Mouse (Mus musculus): ENCODE measurements around the gene C130032M10Rik. TPM values are rescaled to one million over a fixed set of nuclear protein-coding genes. Genes with fewer than 3 reads are reported as not detected.

Gene C130032M10Rik
- polyA plus RNA-seq (2021): not detected

DNA sequence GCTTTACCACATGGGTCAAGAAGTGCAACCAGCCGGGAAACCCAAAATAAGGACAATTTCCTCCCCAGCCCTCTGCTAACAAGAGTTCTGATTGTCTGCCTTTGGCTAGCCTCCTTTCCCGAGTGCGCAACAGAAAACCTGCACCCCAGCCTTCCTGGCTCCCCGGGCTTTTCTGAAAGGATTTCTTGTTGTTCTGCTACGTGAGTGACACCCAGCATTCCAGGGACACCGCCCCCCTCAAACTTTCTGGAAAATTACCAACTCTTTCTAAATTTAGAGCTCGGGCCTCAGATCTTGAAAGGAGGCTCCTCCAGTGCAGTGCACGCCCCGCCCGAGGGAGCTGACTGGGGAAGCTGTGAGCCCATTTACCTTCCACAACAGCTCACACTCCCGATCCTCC, at the start of gene C130032M10Rik:
C130032M10Rik (plus strand) TSS at position 334 of the 400 bp plus-strand sequence.
- H3K27me3 ChIP-seq: no peaks in the 10 kb centered on the region
- POLR2A ChIA-PET: no interaction called here
- in situ Hi-C loops (cut with MboI; ENCODE audit: low pct_unique_long_range_greater_than_20kb): no loop called here
- ATAC-seq (no peak), DNase-seq (ENCODE audit: low read depth, low spot score) (no peak)
- TF ChIP-seq CTCF (IDR thresholded peaks at IDR 0.05): no peak
- CTCF ChIA-PET: no interaction called here

DNA sequence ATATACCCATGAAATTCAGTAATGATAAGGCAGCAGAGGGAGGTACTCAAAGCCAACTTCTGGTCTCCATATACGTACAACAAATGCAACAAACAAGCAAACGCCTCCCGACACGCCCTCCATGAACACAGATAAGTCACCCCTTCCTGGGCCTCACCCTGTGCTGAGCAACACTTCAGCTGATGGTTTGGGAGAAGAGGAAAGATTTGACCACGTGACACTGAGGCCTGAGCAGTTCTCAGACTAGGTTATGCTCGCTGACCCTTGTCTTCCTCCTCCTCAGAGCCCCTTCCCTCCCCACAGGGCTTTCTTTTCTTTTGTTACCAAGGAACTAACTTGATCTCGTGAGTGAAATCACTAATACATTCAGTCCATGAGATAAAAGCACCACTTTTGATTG, 48.6 kb upstream of the C130032M10Rik start:
- no peaks in the 10 kb centered on the region for H3K27me3 ChIP-seq
- no peak for TF ChIP-seq CTCF (IDR thresholded peaks at IDR 0.05)
- ChIA-PET POLR2A (no interaction called here), CTCF (no interaction called here)
- in situ Hi-C loops (cut with MboI; ENCODE audit: low pct_unique_long_range_greater_than_20kb): no loop called here
- no peak for DNase-seq (ENCODE audit: low read depth, low spot score)
- no peak for ATAC-seq

DNA sequence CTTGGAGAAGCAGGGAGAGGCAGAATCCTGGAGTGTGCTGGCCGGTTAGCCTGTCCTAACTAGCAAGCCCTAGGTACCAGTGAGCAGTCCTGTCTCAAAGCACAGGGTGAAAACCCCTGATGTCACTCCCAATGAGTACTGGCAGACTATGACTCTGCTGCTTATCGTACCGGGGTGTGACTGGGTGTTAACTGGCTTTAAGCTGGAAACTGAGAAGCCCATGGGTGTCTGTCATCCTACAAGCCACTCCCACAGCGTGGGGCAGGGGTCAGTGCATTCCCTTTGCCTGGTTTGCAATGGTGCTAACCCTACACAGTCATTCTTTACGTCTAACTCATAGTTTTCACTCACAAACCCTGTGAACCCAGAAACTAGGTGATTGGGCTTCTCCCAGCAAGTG, 47.3 kb upstream of the C130032M10Rik start:
- H3K27me3 ChIP-seq: no peaks in the 10 kb centered on the region
- TF ChIP-seq CTCF (IDR thresholded peaks at IDR 0.05): no peak
- CTCF ChIA-PET: no interaction called here
- POLR2A ChIA-PET: interaction anchor here (0.5 kb wide), 1 partner anchor 25 kb away, joined by 3 read pairs; no protein-coding TSS in a partner anchor
- ATAC-seq (no peak), DNase-seq (ENCODE audit: low read depth, low spot score) (no peak)
- in situ Hi-C loops (cut with MboI; ENCODE audit: low pct_unique_long_range_greater_than_20kb): no loop called here

DNA sequence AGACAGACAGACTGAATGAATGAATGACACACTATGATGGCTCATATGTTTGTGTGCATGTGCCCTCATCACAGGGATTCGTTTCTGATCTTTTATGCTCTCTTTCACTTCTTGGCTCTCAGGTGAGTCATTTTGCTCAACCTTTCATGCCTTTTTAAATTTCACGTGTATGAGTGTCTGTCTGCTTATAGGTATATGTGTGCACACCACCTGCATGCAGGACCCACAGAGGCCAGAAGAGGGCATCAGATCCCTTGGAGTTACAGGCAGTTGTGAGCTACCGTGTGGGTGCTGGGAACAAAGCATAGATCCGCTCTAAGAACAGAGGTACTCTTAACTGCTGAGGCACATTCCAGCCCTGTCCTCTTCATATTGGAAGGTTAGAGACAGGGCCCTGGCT, 46.8 kb upstream of the C130032M10Rik start:
- ATAC-seq (no peak), DNase-seq (ENCODE audit: low read depth, low spot score) (no peak)
- H3K27me3 ChIP-seq: no peaks in the 10 kb centered on the region
- POLR2A ChIA-PET: interaction anchor here (0.5 kb wide), 1 partner anchor 25 kb away, joined by 3 read pairs; no protein-coding TSS in a partner anchor
- CTCF ChIA-PET: no interaction called here
- in situ Hi-C loops (cut with MboI; ENCODE audit: low pct_unique_long_range_greater_than_20kb): no loop called here
- TF ChIP-seq CTCF (IDR thresholded peaks at IDR 0.05): no peak

DNA sequence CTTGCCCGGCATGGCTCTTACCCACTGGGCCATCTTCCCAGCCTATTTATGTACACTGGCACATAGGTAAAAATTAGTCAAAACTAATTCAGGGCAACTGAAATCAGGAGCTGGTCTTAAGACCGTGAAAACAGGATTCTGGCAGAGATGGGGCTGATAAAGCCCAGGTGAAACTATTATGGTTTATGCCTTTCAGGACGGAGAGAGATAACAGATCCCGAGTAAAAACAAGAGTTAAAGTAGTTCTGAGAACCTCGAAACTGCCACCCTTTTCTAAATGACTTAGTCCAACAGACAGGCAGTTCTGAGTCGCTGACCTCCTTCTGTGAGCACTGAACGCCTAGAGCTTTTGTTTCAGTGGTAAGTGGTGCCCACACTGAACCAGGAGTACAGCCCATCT, 43.6 kb upstream of the C130032M10Rik start:
- ChIA-PET CTCF (no interaction called here), POLR2A (no interaction called here)
- DNase-seq (ENCODE audit: low read depth, low spot score) (no peak), ATAC-seq (no peak)
- H3K27me3 ChIP-seq: no peaks in the 10 kb centered on the region
- in situ Hi-C loops (cut with MboI; ENCODE audit: low pct_unique_long_range_greater_than_20kb): no loop called here
- TF ChIP-seq CTCF (IDR thresholded peaks at IDR 0.05): no peak

DNA sequence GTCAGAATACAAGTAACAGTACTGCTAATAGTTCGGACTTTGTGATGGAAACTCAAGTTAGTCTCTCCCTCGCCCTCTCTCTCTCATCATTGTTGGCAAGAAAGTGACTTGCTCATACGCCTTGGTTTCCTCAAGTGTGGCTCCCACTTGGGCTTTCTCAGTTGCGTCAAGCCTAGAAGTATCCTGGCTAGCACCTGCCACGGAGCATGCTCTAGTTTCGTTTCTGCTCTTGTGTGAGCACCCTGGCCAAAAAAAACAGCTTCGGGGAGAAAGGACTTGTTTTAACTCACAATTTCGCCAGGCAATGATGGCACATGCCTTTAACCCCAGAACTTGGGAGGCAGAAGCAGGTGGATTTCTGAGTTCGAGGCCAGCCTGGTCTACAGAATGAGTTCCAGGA, 38.5 kb upstream of the C130032M10Rik start:
- no peak for TF ChIP-seq CTCF (IDR thresholded peaks at IDR 0.05)
- DNase-seq (ENCODE audit: low read depth, low spot score) (no peak), ATAC-seq (no peak)
- ChIA-PET POLR2A (no interaction called here), CTCF (no interaction called here)
- in situ Hi-C loops (cut with MboI; ENCODE audit: low pct_unique_long_range_greater_than_20kb): no loop called here
- no peaks in the 10 kb centered on the region for H3K27me3 ChIP-seq

DNA sequence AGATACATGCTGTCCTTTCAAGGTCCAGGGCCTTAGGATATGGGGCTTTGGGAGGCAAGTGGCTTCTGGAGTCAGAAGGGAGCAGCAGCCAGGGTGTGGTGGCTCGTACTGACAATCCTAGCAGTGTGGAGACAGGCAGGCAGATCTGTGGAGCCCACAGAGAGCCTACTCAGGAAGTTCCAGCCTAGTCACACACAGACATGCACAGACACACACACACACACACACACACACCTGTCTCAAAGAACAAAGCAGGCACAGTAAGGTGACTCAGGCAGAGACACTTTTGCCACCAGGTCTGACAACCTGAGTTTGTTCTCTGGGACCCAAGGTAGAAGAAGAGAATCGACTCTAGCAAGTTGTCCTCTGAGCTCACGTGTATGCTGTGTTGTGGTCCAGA, 34.6 kb upstream of the C130032M10Rik start:
- ATAC-seq (no peak), DNase-seq (ENCODE audit: low read depth, low spot score) (no peak)
- in situ Hi-C loops (cut with MboI; ENCODE audit: low pct_unique_long_range_greater_than_20kb): no loop called here
- TF ChIP-seq CTCF (IDR thresholded peaks at IDR 0.05): no peak
- no peaks in the 10 kb centered on the region for H3K27me3 ChIP-seq
- POLR2A ChIA-PET: no interaction called here
- CTCF ChIA-PET: interaction anchor here (1.1 kb wide), 1 partner anchor 18 kb away, joined by 3 read pairs; no protein-coding TSS in a partner anchor

DNA sequence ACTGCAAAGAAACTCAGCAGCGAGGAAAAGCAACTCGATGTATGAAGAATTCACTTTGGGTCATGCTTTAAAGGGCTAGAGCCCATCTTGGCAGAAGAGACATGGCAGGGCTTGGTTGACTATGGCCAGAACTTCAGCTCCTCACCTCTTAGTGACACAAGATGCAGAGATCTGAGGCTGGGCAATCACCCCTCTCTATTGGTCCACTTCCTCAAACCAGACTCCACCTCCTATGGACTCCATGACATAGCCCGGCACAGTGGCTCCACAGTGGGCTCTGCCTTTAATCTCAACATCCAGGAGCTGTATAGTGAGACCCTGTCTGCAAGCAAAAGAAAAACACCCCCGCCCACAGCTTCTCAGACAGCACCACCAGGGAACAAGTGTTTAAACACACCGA, 30.7 kb upstream of the C130032M10Rik start:
- no peaks in the 10 kb centered on the region for H3K27me3 ChIP-seq
- ChIA-PET CTCF (no interaction called here), POLR2A (no interaction called here)
- ATAC-seq (no peak), DNase-seq (ENCODE audit: low read depth, low spot score) (no peak)
- TF ChIP-seq CTCF (IDR thresholded peaks at IDR 0.05): no peak
- in situ Hi-C loops (cut with MboI; ENCODE audit: low pct_unique_long_range_greater_than_20kb): no loop called here

DNA sequence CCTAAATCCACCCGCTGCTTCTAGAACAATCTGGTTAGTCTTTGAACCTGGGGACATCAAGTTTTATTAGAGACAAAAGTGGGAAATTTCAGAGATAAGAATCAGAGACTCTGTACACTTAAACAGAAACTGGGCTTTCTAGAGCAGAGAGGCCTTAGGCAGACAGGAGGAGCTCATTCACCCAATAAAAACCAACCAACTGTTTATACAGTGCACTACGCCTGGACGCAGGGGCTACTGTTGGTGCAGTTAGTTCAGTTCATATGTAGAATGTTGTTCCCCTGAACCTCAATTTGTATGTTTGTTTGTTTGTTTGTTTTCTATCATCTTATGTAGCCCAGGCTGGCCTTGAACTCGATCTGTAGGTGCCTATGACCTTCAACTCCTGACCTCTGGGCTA, 28.7 kb upstream of the C130032M10Rik start:
- POLR2A ChIA-PET: no interaction called here
- CTCF ChIA-PET: interaction anchor here (1.9 kb wide), 1 partner anchor 12 kb away, joined by 9 read pairs; no protein-coding TSS in a partner anchor
- DNase-seq (ENCODE audit: low read depth, low spot score) (no peak), ATAC-seq (no peak)
- no peak for TF ChIP-seq CTCF (IDR thresholded peaks at IDR 0.05)
- in situ Hi-C loops (cut with MboI; ENCODE audit: low pct_unique_long_range_greater_than_20kb): no loop called here
- no peaks in the 10 kb centered on the region for H3K27me3 ChIP-seq

DNA sequence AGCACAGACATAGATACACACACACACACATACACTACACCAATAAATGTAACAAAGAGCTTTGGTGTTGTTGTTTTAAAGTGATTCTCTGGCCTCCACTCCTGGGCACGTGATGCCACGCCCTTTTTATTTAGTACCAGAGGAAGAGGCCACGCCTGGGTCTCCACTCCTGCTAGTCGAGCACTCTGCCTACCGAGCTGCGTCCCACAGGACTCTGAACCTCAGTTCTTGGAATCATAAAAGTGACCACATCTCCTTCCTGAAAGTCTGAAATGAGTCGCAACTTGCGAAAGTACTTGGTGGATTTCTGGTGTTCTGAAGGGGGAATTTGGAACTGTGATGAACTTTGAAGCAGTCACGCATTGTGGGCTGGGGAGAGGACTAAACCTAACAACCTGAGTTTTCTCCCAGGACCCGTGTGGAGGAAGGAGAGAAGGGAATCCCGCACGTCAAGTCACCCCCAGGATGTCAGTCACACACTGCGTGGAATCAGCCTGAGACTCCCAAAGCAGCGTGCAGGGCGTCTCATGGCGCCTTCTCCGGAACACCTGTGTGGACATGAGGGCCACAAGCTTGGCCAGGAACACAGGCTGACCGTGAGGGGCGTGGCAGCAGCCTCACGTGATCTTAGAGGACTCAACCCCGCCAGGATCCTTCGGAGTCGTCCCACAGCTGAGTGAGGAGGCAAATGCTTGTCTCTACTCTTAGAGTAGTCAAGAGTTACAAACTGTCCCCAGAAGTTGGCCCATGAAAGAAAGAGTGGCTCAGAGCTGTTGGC, 27.8 kb upstream of the C130032M10Rik start:
- ChIA-PET POLR2A (no interaction called here), CTCF (interaction anchor here (1.9 kb wide), 1 partner anchor 11 kb away, joined by 9 read pairs; no protein-coding TSS in a partner anchor)
- ATAC-seq (peak; percentile 78), DNase-seq (ENCODE audit: low read depth, low spot score) (peak; percentile 33)
- in situ Hi-C loops (cut with MboI; ENCODE audit: low pct_unique_long_range_greater_than_20kb): no loop called here
- TF ChIP-seq CTCF (IDR thresholded peaks at IDR 0.05): no peak
- H3K27me3 ChIP-seq: no peaks in the 10 kb centered on the region

DNA sequence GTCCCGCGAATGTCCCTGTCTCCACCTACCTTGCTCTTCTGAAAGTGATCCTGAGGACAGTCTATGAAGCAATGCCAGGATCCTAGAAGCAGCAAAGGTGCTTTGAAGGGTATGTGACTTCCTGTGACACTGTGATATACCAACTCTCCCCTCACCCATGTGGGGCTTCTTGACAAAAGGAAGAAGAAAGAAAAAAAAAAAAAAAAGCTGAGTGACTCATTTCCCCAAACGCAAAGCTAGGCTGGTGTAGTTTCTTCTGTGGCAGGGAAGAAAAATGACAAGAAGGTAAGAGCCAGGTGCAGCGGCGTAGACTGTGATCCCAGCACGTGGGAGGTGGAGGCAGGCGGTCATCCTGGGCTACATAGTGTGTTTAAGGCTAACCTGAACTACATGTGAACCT, 19.0 kb upstream of the C130032M10Rik start:
- ATAC-seq: no peak
- ChIA-PET POLR2A (no interaction called here), CTCF (interaction anchor here (1.3 kb wide), 1 partner anchor 81 kb away, joined by 3 read pairs; no protein-coding TSS in a partner anchor)
- TF ChIP-seq CTCF (IDR thresholded peaks at IDR 0.05): no peak
- no peak for DNase-seq (ENCODE audit: low read depth, low spot score)
- H3K27me3 ChIP-seq: no peaks in the 10 kb centered on the region
- in situ Hi-C loops (cut with MboI; ENCODE audit: low pct_unique_long_range_greater_than_20kb): loop anchor here (5.0 kb wide), 1 partner anchor 79 kb away; no protein-coding TSS in a partner anchor
